Mouse (Mus musculus): ENCODE data around the gene Oasl2.

DNA sequence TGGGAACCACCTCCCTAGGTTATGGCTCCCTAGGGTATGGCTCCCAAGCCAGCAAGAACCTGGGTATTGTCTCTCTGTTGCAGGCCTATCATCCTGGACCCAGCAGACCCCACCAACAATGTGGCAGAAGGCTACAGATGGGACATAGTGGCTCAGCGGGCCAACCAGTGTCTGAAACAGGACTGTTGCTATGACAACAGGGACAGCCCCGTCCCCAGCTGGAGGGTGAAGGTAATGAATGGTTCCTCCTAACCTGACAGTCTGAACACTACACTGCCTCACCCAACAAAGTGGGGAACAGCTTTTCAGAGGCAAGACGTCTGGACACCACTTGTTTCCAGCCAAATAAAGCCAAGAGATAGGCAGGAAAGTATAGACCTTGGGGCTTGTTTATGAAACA is 39.1 kb downstream of the Oasl2 start:
- TF ChIP-seq POLR2A (IDR thresholded peaks at IDR 0.05; ENCODE audit: borderline replicate concordance, control insufficient read depth, low read depth, low read length) (no peak), CTCF (IDR thresholded peaks at IDR 0.05; ENCODE audit: control insufficient read depth, insufficient read depth, low read length) (no peak)
